Comparison of ENCODE assay signal across 39 mouse cellular contexts in genomic region chr13:73711221-73711620, GRCm38 (mm10). TPM values are rescaled to one million over a fixed set of nuclear protein-coding genes. Genes with fewer than 3 reads are reported as not detected.
A peak's percentile ranks its signal among the peaks of the same experiment; 100 is the strongest.
DNase-seq lines count a peak whose midpoint lies in the region; ATAC-seq lines count a peak whose summit lies in the region.
"Had no signal": no experiment of that assay in that cellular context is flagged by ENCODE, and none has a peak within 500 bp of the region (broad histone marks: within the 10 kb centered on the region; RNA-seq: fewer than 3 reads in every experiment).

No protein-coding gene starts in this region.

- H3K36me3 ChIP-seq in liver, embryonic 16.5 days (ENCODE audit: control insufficient read depth, insufficient read depth): no peaks in the 10 kb centered on the region
- no peaks in the 10 kb centered on the region for H3K36me3 ChIP-seq in liver, embryonic 11.5 days (ENCODE audit: control insufficient read depth, insufficient read depth, low read length)
- H3K36me3 ChIP-seq: embryonic facial prominence, embryonic 13.5 days; limb, embryonic 13.5 days; liver, embryonic 13.5 days; midbrain, embryonic 10.5 days; neural tube, embryonic 12.5 days had no signal

- WGBS in liver, embryonic 16.5 days (ENCODE audit: insufficient replicate concordance): 58% methylated on average over 5 of the region's 5 CpGs
- 80% methylated on average over 5 of the region's 5 CpGs for WGBS in liver, embryonic 11.5 days

- H3K4me2 ChIP-seq in liver, embryonic 16.5 days (ENCODE audit: low read depth, low read length): no peak overlapping the region
- H3K4me2 ChIP-seq in liver, embryonic 11.5 days: no peak overlapping the region
- H3K4me2 ChIP-seq: embryonic facial prominence, embryonic 13.5 days; limb, embryonic 13.5 days; liver, embryonic 13.5 days; lung, embryonic 14.5 days; neural tube, embryonic 12.5 days had no signal

- no peaks in the 10 kb centered on the region for H3K9me3 ChIP-seq in liver, embryonic 16.5 days (replicated peaks; ENCODE audit: control insufficient read depth, low read length)
- H3K9me3 ChIP-seq in liver, embryonic 11.5 days (ENCODE audit: control insufficient read depth, low read length): no peaks in the 10 kb centered on the region
- H3K9me3 ChIP-seq: embryonic facial prominence, embryonic 13.5 days; limb, embryonic 13.5 days; liver, embryonic 13.5 days; midbrain, embryonic 10.5 days; neural tube, embryonic 12.5 days had no signal

- no peaks in the 10 kb centered on the region for H3K27me3 ChIP-seq in liver, embryonic 16.5 days (ENCODE audit: control insufficient read depth, insufficient read depth, low read depth, low read length)
- H3K27me3 ChIP-seq in liver, embryonic 11.5 days (replicated peaks; ENCODE audit: control insufficient read depth, insufficient read depth, low read length): no peaks in the 10 kb centered on the region
- H3K27me3 ChIP-seq: embryonic facial prominence, embryonic 13.5 days; limb, embryonic 13.5 days; liver, embryonic 13.5 days; neural tube, embryonic 12.5 days had no signal

- no peaks in the 10 kb centered on the region for H3K4me1 ChIP-seq in liver, embryonic 16.5 days (ENCODE audit: control insufficient read depth, low read depth, low read length)
- H3K4me1 ChIP-seq in liver, embryonic 11.5 days (replicated peaks; ENCODE audit: control insufficient read depth, insufficient read depth, low read length): no peaks in the 10 kb centered on the region
- H3K4me1 ChIP-seq: embryonic facial prominence, embryonic 13.5 days; limb, embryonic 13.5 days; liver, embryonic 13.5 days; midbrain, embryonic 10.5 days; neural tube, embryonic 12.5 days had no signal

- H3K9ac ChIP-seq in liver, embryonic 16.5 days (ENCODE audit: low read depth, low read length): no peak overlapping the region
- no peak overlapping the region for H3K9ac ChIP-seq in liver, embryonic 11.5 days (ENCODE audit: low read depth, low read length)
- H3K9ac ChIP-seq: embryonic facial prominence, embryonic 13.5 days; forebrain, postnatal 0 days; limb, embryonic 13.5 days; liver, embryonic 13.5 days; lung, embryonic 14.5 days; neural tube, embryonic 12.5 days had no signal

- no peak overlapping the region for H3K27ac ChIP-seq in liver, embryonic 16.5 days (ENCODE audit: low read length)
- H3K27ac ChIP-seq in liver, embryonic 11.5 days (ENCODE audit: low read depth, low read length): no peak overlapping the region
- H3K27ac ChIP-seq: embryonic facial prominence, embryonic 13.5 days; layer of hippocampus, adult 2 months; left cerebral cortex, adult 2 months; limb, embryonic 13.5 days; liver, embryonic 13.5 days; midbrain, embryonic 10.5 days; neural tube, embryonic 12.5 days had no signal

- H3K4me3 ChIP-seq in liver, embryonic 16.5 days (ENCODE audit: low read depth, low read length): no peak overlapping the region
- H3K4me3 ChIP-seq in liver, embryonic 11.5 days (ENCODE audit: low read depth, low read length): no peak overlapping the region
- H3K4me3 ChIP-seq: embryonic facial prominence, embryonic 13.5 days; layer of hippocampus, adult 2 months; left cerebral cortex, adult 2 months; limb, embryonic 13.5 days; liver, embryonic 13.5 days; midbrain, embryonic 10.5 days; myocyte; neural tube, embryonic 12.5 days had no signal

- 0 out of 2 replicates have a peak, but pooled peaks have one; percentile 24 for ATAC-seq in liver, embryonic 16.5 days (ENCODE audit: low read depth)
- no peak for ATAC-seq in liver, embryonic 11.5 days (replicated peaks; ENCODE audit: low FRiP score)
- ATAC-seq in erythroid progenitor cell, adult 5-6 weeks (replicated peaks; ENCODE audit: low FRiP score, poor library complexity, severe bottlenecking): no peak
- ATAC-seq: activated CD4-positive, CD25-positive, alpha-beta regulatory T cell, adult 4 months; forebrain, postnatal 0 days; hindbrain, embryonic 16.5 days had no signal

- peak; percentile 44 for DNase-seq in adrenal gland, adult 2 months
- no peak for DNase-seq in adrenal gland, adult 18-20 months (ENCODE audit: low spot score in 2 of 2)
- no peak for DNase-seq in liver, embryonic 11.5 days (ENCODE audit: low spot score)
- peak; percentile 76 to 83 for DNase-seq in kidney, adult 8-10 months
- peak; percentile 70 to 79 for DNase-seq in kidney, postnatal 25 days
- no peak for DNase-seq in thymus, postnatal 14 days
- DNase-seq: adrenal gland, postnatal 10 days; cerebellum, adult 11 months; cerebellum, adult 9-10 months; forebrain, postnatal 0 days; gastrocnemius, postnatal 10 days; liver, embryonic 13.5 days; lung, embryonic 14.5 days; lung, postnatal 14 days; right cerebral cortex, adult 18-20 months had no signal

RNA-seq across cellular contexts. Expression of gene Slc6a19, which starts 6.6 kb away (rescaled TPM):
- under 1 TPM; 0.20 to 0.48 TPM for total RNA-seq in adrenal gland, adult 2 months (2021)
- polyA plus RNA-seq in adrenal gland, adult 2 months (2012; rRNA removed): 0.09 and 0.17 TPM in 2 replicates
- under 1 TPM; 0.35 to 0.36 TPM for total RNA-seq in adrenal gland, adult 18-20 months (2021)
- polyA plus RNA-seq in liver, embryonic 16.5 days (2015; fragmentation: Nextera tagmentation; extraction: Ambion mirVana): 1.0 and 1.6 TPM in 2 replicates
- 0.47 and 0.84 TPM in 2 replicates for polyA plus RNA-seq in liver, embryonic 11.5 days (2014; fragmentation: Nextera tagmentation; extraction: Ambion mirVana)
- total RNA-seq in erythroid progenitor cell, adult 5-6 weeks (2015; ENCODE audit: low replicate concordance): not detected in 2 replicates
- total RNA-seq in erythroid progenitor cell, adult 5-6 weeks (2017; ENCODE audit: low replicate concordance): not detected in 2 replicates
- total RNA-seq: gastrocnemius, postnatal 10 days; heart, postnatal 25 days; layer of hippocampus, adult 2 months; megakaryocyte progenitor cell, adult 5-6 weeks had no signal
- polyA plus RNA-seq: C2C12; embryonic facial prominence, embryonic 13.5 days; forebrain, embryonic 11.5 days; heart, embryonic 14.5 days; hindbrain, embryonic 11.5 days had no signal

RNA-seq across cellular contexts. Expression of gene Slc12a7, which starts 21.7 kb away (rescaled TPM):
- 10 to 100 TPM; 29.3 to 49.3 TPM for total RNA-seq in adrenal gland, adult 2 months (2021)
- 50.5 and 57.0 TPM in 2 replicates for polyA plus RNA-seq in adrenal gland, adult 2 months (2012; rRNA removed)
- total RNA-seq in adrenal gland, adult 18-20 months (2021): 10 to 100 TPM; 33.1 to 38.4 TPM
- 11.8 and 14.4 TPM in 2 replicates for polyA plus RNA-seq in liver, embryonic 16.5 days (2015; fragmentation: Nextera tagmentation; extraction: Ambion mirVana)
- polyA plus RNA-seq in liver, embryonic 11.5 days (2014; fragmentation: Nextera tagmentation; extraction: Ambion mirVana): 20.4 and 21.0 TPM in 2 replicates
- total RNA-seq in erythroid progenitor cell, adult 5-6 weeks (2015; ENCODE audit: low replicate concordance): 1.7 and 4.3 TPM in 2 replicates
- 1.1 and 1.5 TPM in 2 replicates for total RNA-seq in erythroid progenitor cell, adult 5-6 weeks (2017; ENCODE audit: low replicate concordance)

RNA-seq across cellular contexts. Expression of gene Slc6a18, which starts 33.4 kb away (rescaled TPM):
- total RNA-seq in adrenal gland, adult 2 months (2021): not detected
- not detected in 2 replicates for polyA plus RNA-seq in adrenal gland, adult 2 months (2012; rRNA removed)
- under 1 TPM in 1 of 2 experiments, not detected in 1; 0.07 TPM for total RNA-seq in adrenal gland, adult 18-20 months (2021)
- 0.08 TPM in 1 of 2 replicates, not detected in the other for polyA plus RNA-seq in liver, embryonic 16.5 days (2015; fragmentation: Nextera tagmentation; extraction: Ambion mirVana)
- polyA plus RNA-seq in liver, embryonic 11.5 days (2014; fragmentation: Nextera tagmentation; extraction: Ambion mirVana): not detected in 2 replicates
- total RNA-seq in erythroid progenitor cell, adult 5-6 weeks (2015; ENCODE audit: low replicate concordance): not detected in 2 replicates
- not detected in 2 replicates for total RNA-seq in erythroid progenitor cell, adult 5-6 weeks (2017; ENCODE audit: low replicate concordance)
- total RNA-seq: adrenal gland, postnatal 10 days; CH12.LX; common myeloid progenitor, adult 5-6 weeks; ES-E14; forebrain, postnatal 0 days; heart, postnatal 25 days; layer of hippocampus, adult 2 months; layer of hippocampus, postnatal 14 days; left cerebral cortex, adult 2 months; left cerebral cortex, postnatal 36 days; megakaryocyte progenitor cell, adult 5-6 weeks; midbrain, postnatal 0 days had no signal
- polyA plus RNA-seq: activated CD4-positive, CD25-positive, alpha-beta regulatory T cell, adult 4 months; C2C12; embryonic facial prominence, embryonic 13.5 days; forebrain, embryonic 11.5 days; forebrain, postnatal 0 days; heart, embryonic 14.5 days; hindbrain, embryonic 11.5 days; hindbrain, embryonic 16.5 days; intestine, embryonic 14.5 days; limb, embryonic 13.5 days; liver, embryonic 13.5 days; lung, embryonic 14.5 days; midbrain, embryonic 10.5 days; midbrain, postnatal 0 days; myocyte; neural tube, embryonic 12.5 days had no signal

Comparison
In these comparisons a context has a peak if more than half of its experiments do, and no peak if none do; other contexts are left out.
1. DNase-seq: peak in adrenal gland, adult 2 months (single experiment), kidney, adult 8-10 months (2 of 2) and kidney, postnatal 25 days (2 of 2); none in adrenal gland, adult 18-20 months (0 of 2), liver, embryonic 11.5 days (single experiment) and thymus, postnatal 14 days (single experiment).
2. RNA of gene Slc12a7, which starts 21.7 kb away (total RNA-seq): 29.3 to 49.3 TPM in adrenal gland, adult 2 months and 33.1 to 38.4 TPM in adrenal gland, adult 18-20 months; 1.1 to 4.3 TPM in erythroid progenitor cell, adult 5-6 weeks; every median in the first group is over 4 times any median in the second.